Mouse (Mus musculus): Measurements from ENCODE around the gene Themis3. TPM values are rescaled to one million over a fixed set of nuclear protein-coding genes. Genes with fewer than 3 reads are reported as not detected.

Themis3 gene
- not detected in 2 replicates for total RNA-seq (2015)
- total RNA-seq (2017), result not detected in 2 replicates

GRCm38 (mm10) chr17:66594435-66594834 is at the start of gene Themis3:
TSS of gene Themis3 (minus strand) at chr17:66594621.
- ATAC-seq (ENCODE audit: poor library complexity, severe bottlenecking), result no peak

GRCm38 (mm10) chr17:66637951-66638722 is 43.7 kb upstream of the Themis3 start:
- no peak for ATAC-seq (ENCODE audit: poor library complexity, severe bottlenecking)

- ATAC-seq (ENCODE audit: poor library complexity, severe bottlenecking), result no peak
These were observed 25.7 kb upstream of the Themis3 start for GRCm38 (mm10) chr17:66619996-66620656.

- no peak for ATAC-seq (ENCODE audit: poor library complexity, severe bottlenecking)
These were observed 24.9 kb upstream of the Themis3 start for GRCm38 (mm10) chr17:66619255-66619826.

GRCm38 (mm10) chr17:66610032-66610431 is 15.6 kb upstream of the Themis3 start:
- no peak for ATAC-seq (ENCODE audit: poor library complexity, severe bottlenecking)

- ATAC-seq (ENCODE audit: poor library complexity, severe bottlenecking), result no peak
These were observed 10.5 kb upstream of the Themis3 start for GRCm38 (mm10) chr17:66604931-66605330.

- ATAC-seq (ENCODE audit: poor library complexity, severe bottlenecking), result no peak
These were observed 6.8 kb upstream of the Themis3 start for GRCm38 (mm10) chr17:66601171-66601570.

- ATAC-seq (ENCODE audit: poor library complexity, severe bottlenecking), result no peak
These were observed 1.4 kb upstream of the Themis3 start for GRCm38 (mm10) chr17:66595867-66596266.

- ATAC-seq (ENCODE audit: poor library complexity, severe bottlenecking), result no peak
These were observed 835 bp upstream of the Themis3 start for GRCm38 (mm10) chr17:66595256-66595655.

- no peak for ATAC-seq (ENCODE audit: poor library complexity, severe bottlenecking)
These were observed 3.9 kb downstream of the Themis3 start for GRCm38 (mm10) chr17:66590353-66591075.

GRCm38 (mm10) chr17:66589864-66590263 is 4.6 kb downstream of the Themis3 start:
- no peak for ATAC-seq (ENCODE audit: poor library complexity, severe bottlenecking)

GRCm38 (mm10) chr17:66586741-66587140 is 7.7 kb downstream of the Themis3 start:
- no peak for ATAC-seq (ENCODE audit: poor library complexity, severe bottlenecking)

GRCm38 (mm10) chr17:66586078-66586477 is 8.3 kb downstream of the Themis3 start:
- no peak for ATAC-seq (ENCODE audit: poor library complexity, severe bottlenecking)

GRCm38 (mm10) chr17:66580990-66581389 is 13.4 kb downstream of the Themis3 start:
- no peak for ATAC-seq (ENCODE audit: poor library complexity, severe bottlenecking)

- ATAC-seq (ENCODE audit: poor library complexity, severe bottlenecking), result no peak
These were observed 16.4 kb downstream of the Themis3 start for GRCm38 (mm10) chr17:66578007-66578406.

GRCm38 (mm10) chr17:66577507-66577906 is 16.9 kb downstream of the Themis3 start:
- no peak for ATAC-seq (ENCODE audit: poor library complexity, severe bottlenecking)

- no peak for ATAC-seq (ENCODE audit: poor library complexity, severe bottlenecking)
These were observed 21.8 kb downstream of the Themis3 start for GRCm38 (mm10) chr17:66572677-66573060.

GRCm38 (mm10) chr17:66571860-66572676 is 22.4 kb downstream of the Themis3 start:
- no peak for ATAC-seq (ENCODE audit: poor library complexity, severe bottlenecking)

- no peak for ATAC-seq (ENCODE audit: poor library complexity, severe bottlenecking)
These were observed 30.2 kb downstream of the Themis3 start for GRCm38 (mm10) chr17:66564213-66564612.

GRCm38 (mm10) chr17:66563551-66563950 is 30.9 kb downstream of the Themis3 start:
- ATAC-seq (ENCODE audit: poor library complexity, severe bottlenecking), result no peak

Data from megakaryocyte, adult 5-6 weeks (primary cell).